Mouse (Mus musculus) mesoderm, embryonic 11.5 days (tissue): Measurements from ENCODE around the gene Cap1.
A peak's percentile ranks its signal among the peaks of the same experiment; 100 is the strongest.
"Not testable (repeated sequence)": the region's sequence is repeated elsewhere in the genome, so short reads cannot be mapped to it uniquely, and the experiment has no call there.

Source experiments
- DNase-seq: peaks from one replicate; pipeline ENCODE4 v3.0.0-alpha.2; 2012; ENCODE audit warnings: low read depth, low spot score

The Cap1 gene

DNA sequence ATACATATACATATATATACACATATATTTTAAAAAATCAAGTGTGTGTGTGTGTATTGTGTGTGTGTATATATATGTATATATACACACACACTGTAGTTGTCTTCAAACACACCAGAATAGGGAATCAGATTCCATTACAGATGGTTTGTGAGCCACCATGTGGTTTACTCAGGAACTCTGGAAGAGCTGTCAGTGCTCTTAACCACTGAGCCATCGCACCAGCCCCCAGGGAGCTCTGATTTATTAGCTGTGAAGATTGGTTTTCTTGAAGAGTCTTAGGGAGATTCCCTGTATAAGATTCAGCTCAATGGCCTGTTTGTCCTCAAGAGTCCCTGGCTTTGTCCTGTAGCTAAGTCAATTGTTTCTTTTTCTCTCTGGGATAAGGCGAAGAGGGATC, 47.9 kb downstream of the Cap1 start:
- DNase-seq, result peak; percentile 45

GRCm38 (mm10) chr4:122837180-122837730, 48.6 kb downstream of the Cap1 start:
- DNase-seq, result no peak

DNA sequence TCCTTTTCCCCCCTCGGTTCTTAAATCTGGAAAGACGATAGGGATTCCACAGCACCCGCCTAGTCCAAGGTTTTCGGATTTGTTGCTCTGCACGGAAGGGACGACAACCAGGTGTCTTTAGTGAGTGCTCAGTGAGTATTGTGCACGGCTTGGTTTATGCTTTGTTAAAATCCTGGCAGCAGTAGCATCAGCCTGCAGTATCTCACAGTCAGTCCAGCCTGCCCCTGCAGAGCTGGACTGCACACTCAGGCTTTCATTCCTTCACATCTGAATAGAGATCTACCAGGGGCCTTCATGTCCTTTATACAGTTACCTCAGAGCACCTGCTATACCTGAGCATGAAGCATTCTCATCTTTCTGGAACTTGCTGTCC, 49.5 kb downstream of the Cap1 start:
- peak; percentile 22 for DNase-seq

DNA sequence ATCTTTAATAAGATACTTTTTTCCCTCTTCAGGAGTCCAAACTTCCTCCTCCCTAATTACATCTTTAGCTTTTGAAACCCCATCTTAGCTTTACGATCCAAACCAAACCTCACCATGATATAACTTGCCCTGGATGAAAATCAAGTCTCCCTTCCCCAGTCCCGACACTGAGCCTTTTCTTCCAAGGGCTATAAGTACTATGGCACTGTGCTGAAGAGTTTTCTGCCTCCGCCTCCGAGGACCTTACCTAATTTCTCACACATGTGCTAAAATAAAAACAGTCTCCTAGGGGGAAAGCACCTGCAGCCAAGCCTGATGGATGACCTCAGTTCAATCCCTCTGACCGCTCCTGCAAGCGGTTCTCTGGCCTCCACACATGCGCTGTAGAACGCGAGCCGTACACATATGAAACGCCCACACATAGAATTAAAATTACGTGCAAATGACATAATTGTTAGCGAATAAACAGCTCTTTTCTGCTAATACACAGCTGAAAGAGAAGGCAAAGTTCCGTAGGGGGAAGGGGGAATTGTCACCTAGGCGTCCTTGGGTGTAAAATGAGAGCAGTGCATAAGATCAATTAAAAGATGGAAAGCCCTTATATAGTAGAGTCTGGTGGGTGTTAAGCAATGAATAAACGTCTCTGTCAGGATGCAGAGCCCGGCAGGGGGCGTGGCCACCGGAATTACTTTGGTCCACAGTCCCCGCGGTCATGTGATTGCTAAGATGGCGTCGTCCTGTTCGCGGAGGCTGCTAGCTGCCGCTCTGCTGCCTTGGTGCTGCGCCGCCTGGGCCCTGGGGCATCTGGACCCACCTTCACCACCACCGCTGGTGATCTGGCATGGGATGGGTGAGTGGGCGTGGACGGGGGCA, 50.1 kb downstream of the Cap1 start, which contains the start of gene Ppt1:
Gene Ppt1 (plus strand): TSS at position 713 of the 873 bp plus-strand sequence.
- peak; percentile 89 for DNase-seq

DNA sequence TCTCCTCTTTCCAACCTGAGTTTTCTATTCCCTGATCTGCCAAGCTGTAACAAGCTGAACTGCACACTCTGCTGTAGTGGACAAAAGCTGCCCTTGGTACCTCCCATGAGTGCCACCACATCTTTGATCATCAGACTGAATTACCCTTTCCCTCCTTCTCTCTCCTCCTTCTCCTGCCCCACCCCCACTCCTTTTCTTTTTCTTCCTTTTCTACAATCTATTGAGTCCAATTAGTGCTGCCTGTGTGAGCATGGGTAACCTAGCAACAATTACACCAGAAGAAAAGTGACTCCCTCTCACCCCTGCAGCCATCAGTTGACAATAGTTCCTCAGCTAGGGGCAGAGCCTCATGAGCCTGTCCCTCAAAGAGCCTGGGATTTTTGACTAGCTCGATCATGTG, 54.0 kb downstream of the Cap1 start:
- peak; percentile 63 for DNase-seq

GRCm38 (mm10) chr4:122829339-122829738, 56.5 kb downstream of the Cap1 start:
- no peak for DNase-seq

GRCm38 (mm10) chr4:122827651-122828050, 58.2 kb downstream of the Cap1 start:
- no peak for DNase-seq

DNA sequence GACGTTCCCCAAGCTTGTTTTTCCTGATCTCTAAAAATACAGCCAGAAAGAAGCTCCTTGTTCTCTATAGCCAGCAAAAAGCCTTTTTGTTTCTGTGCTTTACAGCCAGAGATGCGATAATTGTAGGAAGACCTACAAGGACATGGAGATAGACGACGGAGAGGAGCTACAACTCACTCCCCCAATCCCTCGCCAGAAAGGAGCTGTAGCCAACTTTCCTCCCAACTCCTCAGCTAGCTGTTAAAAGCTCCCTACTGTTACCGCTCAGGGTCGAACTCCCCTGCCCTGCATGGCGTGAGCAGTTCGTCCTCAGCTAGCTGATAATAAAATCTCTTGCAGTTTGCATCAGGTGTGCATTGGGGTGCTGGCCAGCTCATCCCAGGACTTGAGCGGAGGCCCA, 64.9 kb downstream of the Cap1 start:
- not testable (repeated sequence) for DNase-seq

GRCm38 (mm10) chr4:122816202-122816601, 69.7 kb downstream of the Cap1 start:
- DNase-seq, result no peak

DNA sequence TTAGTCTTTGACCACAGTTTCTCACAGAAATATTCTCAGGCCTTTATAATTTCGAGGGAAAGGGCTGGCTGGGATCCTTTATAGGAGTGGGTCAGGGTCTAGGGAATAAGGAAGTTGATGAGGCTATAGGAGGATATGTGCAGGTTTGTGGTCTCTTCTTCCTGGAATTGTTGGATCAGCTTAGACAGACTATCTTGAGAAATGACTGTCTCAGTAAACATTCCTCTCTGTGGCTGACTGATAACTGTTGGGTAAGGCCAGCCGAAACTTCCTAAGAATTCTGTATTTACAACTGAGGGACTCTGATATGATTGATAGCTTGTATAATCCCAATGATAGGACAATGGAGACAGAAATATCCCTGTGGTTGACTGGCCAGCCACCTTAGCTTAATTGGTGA, 74.0 kb downstream of the Cap1 start:
- no peak for DNase-seq

DNA sequence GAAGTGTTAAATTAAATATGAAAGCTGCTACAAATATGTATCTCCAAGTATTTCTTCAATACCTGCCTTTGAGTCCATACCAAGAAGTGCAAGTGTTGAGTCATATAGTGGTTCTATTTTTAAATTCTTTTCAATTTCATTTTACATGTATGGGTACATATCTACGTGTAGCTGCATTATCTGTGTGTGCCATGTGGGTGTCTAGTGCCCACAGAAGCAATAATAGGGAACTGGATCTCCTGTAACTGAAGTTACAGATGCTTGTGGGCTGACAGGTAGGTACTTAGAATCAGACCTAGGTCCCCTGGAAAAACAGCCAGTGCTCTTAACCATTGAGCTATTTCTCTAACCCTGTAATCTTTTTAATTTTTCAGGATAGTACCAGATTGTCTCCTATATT, 74.7 kb downstream of the Cap1 start:
- DNase-seq, result no peak
